Mouse (Mus musculus): ENCODE measurements around the gene Hoxc5.

The Hoxc5 gene

GRCm38 (mm10) chr15:102945185-102946077, 21.8 kb upstream of the Hoxc5 start:
- DNase-seq (ENCODE audit: low spot score in 2 of 2): no peak

GRCm38 (mm10) chr15:102947276-102947675, 20.0 kb upstream of the Hoxc5 start:
- no peak for DNase-seq (ENCODE audit: low spot score in 2 of 2)

GRCm38 (mm10) chr15:102948842-102949241, 18.4 kb upstream of the Hoxc5 start:
- no peak for DNase-seq (ENCODE audit: low spot score in 2 of 2)

- DNase-seq (ENCODE audit: low spot score in 2 of 2): no peak
Measured at GRCm38 (mm10) chr15:102949696-102950095, 17.5 kb upstream of the Hoxc5 start.

GRCm38 (mm10) chr15:102950877-102951276, 16.4 kb upstream of the Hoxc5 start:
- no peak for DNase-seq (ENCODE audit: low spot score in 2 of 2)

GRCm38 (mm10) chr15:102953561-102953960, 13.7 kb upstream of the Hoxc5 start:
- DNase-seq (ENCODE audit: low spot score in 2 of 2): no peak

- DNase-seq (ENCODE audit: low spot score in 2 of 2): no peak
Measured at GRCm38 (mm10) chr15:102954192-102955006, 12.8 kb upstream of the Hoxc5 start, which contains the start of gene Hoxc11. Gene Hoxc11 (plus strand): TSS chr15:102954427.

- no peak for DNase-seq (ENCODE audit: low spot score in 2 of 2)
Measured at GRCm38 (mm10) chr15:102955007-102955382, 12.2 kb upstream of the Hoxc5 start.

- no peak for DNase-seq (ENCODE audit: low spot score in 2 of 2)
Measured at GRCm38 (mm10) chr15:102955833-102956640, 11.2 kb upstream of the Hoxc5 start.

GRCm38 (mm10) chr15:102956906-102957305, 10.3 kb upstream of the Hoxc5 start:
- DNase-seq (ENCODE audit: low spot score in 2 of 2): no peak

- DNase-seq (ENCODE audit: low spot score in 2 of 2): no peak
Measured at GRCm38 (mm10) chr15:102959663-102960191, 7.5 kb upstream of the Hoxc5 start.

- DNase-seq (ENCODE audit: low spot score in 2 of 2): no peak
Measured at GRCm38 (mm10) chr15:102961728-102962127, 5.5 kb upstream of the Hoxc5 start.

GRCm38 (mm10) chr15:102962492-102962891, 4.8 kb upstream of the Hoxc5 start:
- DNase-seq (ENCODE audit: low spot score in 2 of 2): no peak

GRCm38 (mm10) chr15:102963259-102963658, 4.0 kb upstream of the Hoxc5 start:
- no peak for DNase-seq (ENCODE audit: low spot score in 2 of 2)

- no peak for DNase-seq (ENCODE audit: low spot score in 2 of 2)
Measured at GRCm38 (mm10) chr15:102963671-102964640, 3.3 kb upstream of the Hoxc5 start.

- DNase-seq (ENCODE audit: low spot score in 2 of 2): no peak
Measured at GRCm38 (mm10) chr15:102965003-102965891, 2.0 kb upstream of the Hoxc5 start.

- peak; percentile 15 to 60 for DNase-seq (ENCODE audit: low spot score in 2 of 2)
Measured at GRCm38 (mm10) chr15:102965892-102966775, 1.1 kb upstream of the Hoxc5 start.

GRCm38 (mm10) chr15:102966776-102967311, 399 bp upstream of the Hoxc5 start, which contains the start of gene Hoxc10:
Gene Hoxc10 (plus strand): TSS chr15:102966796.
- no peak for DNase-seq (ENCODE audit: low spot score in 2 of 2)

Data from thymus, postnatal 10 days (tissue).